18 mouse cellular contexts compared by ENCODE assay signal in the genomic region with DNA sequence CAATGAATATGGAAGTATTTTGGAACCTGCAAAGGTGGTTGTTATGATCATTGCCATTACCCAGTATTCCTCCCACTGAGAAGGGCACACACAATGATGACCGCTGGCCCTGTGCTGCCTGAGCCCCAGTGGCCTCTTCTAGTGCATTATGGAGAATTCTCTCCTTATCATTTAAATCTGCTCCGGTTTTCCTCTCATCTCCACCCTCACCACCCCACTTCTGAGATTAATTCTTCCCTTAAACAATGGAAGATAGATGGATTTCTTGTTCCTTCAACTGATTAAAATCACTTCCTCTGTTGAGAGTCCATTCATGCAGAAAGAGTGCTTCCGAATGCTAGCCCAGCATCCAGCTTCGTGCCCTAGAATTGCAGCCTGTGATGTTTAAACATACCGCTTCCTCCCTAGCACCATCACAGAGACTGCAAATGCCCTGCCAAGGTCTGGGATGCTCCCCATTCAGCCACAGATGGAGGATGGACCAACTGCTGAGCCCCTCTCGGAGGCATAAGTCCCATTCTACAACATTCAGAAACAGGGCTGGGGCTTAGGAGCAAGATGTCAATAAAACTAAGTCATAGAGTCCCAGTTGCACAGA.
DNase-seq lines count a peak whose midpoint lies in the region; ATAC-seq and TF ChIP-seq lines count a peak whose summit lies in the region.
"Had no signal": no experiment of that assay in that cellular context is flagged by ENCODE, and none has a peak within 500 bp of the region (broad histone marks: within the 10 kb centered on the region; RNA-seq: fewer than 3 reads in every experiment).

No protein-coding gene starts in this region.

- H3K9ac ChIP-seq in lung, embryonic 14.5 days, result no peak overlapping the region
- H3K9ac ChIP-seq in intestine, postnatal 0 days (ENCODE audit: low read depth, low read length), result no peak overlapping the region
- H3K9ac ChIP-seq: limb, embryonic 15.5 days had no signal

- no peaks in the 10 kb centered on the region for H3K36me3 ChIP-seq in lung, embryonic 14.5 days (ENCODE audit: insufficient read depth)
- H3K36me3 ChIP-seq in intestine, postnatal 0 days (ENCODE audit: control insufficient read depth, insufficient read depth), result no peaks in the 10 kb centered on the region
- H3K36me3 ChIP-seq: embryonic facial prominence, embryonic 10.5 days; limb, embryonic 15.5 days had no signal

- no peak overlapping the region for H3K4me3 ChIP-seq in cerebellum, adult 2 months (replicated peaks; ENCODE audit: insufficient read depth, low read depth, low read length)
- no peak overlapping the region for H3K4me3 ChIP-seq in lung, embryonic 14.5 days (ENCODE audit: low read depth, low read length)
- H3K4me3 ChIP-seq in intestine, postnatal 0 days (ENCODE audit: low read depth, low read length), result no peak overlapping the region
- H3K4me3 ChIP-seq: embryonic facial prominence, embryonic 10.5 days; heart, adult 2 months; limb, embryonic 15.5 days; megakaryocyte, embryonic 14.5 days had no signal

- no peak for ATAC-seq in lung, embryonic 14.5 days (ENCODE audit: insufficient read depth)
- ATAC-seq in intestine, postnatal 0 days, result no peak
- ATAC-seq: midbrain, embryonic 16.5 days had no signal

- TF ChIP-seq CTCF in cerebellum, adult 2 months (IDR thresholded peaks at IDR 0.05; ENCODE audit: borderline replicate concordance, insufficient read depth, low read depth, low read length), result no peak
- no peak for TF ChIP-seq CTCF in lung, embryonic 14.5 days (IDR thresholded peaks at IDR 0.05; ENCODE audit: low read depth)
- no peak for TF ChIP-seq CTCF in intestine, postnatal 0 days (IDR thresholded peaks at IDR 0.05; ENCODE audit: low read depth)

- WGBS in cerebellum, adult 2 months, result 35% methylated on average over 6 of the region's 6 CpGs
- WGBS in lung, embryonic 14.5 days, result 69% methylated on average over 6 of the region's 6 CpGs
- WGBS in intestine, postnatal 0 days, result 80% methylated on average over 6 of the region's 6 CpGs

- peaks cover 8% of the 10 kb centered on the region; the same call in 1 of the 2 replicates for H3K4me1 ChIP-seq in cerebellum, adult 2 months (ENCODE audit: control insufficient read depth, insufficient read depth, low read length)
- H3K4me1 ChIP-seq in lung, embryonic 14.5 days (ENCODE audit: insufficient read depth), result no peaks in the 10 kb centered on the region
- H3K4me1 ChIP-seq in intestine, postnatal 0 days (replicated peaks; ENCODE audit: control insufficient read depth, insufficient read depth, low read length), result no peaks in the 10 kb centered on the region
- H3K4me1 ChIP-seq: embryonic facial prominence, embryonic 10.5 days; limb, embryonic 15.5 days; megakaryocyte, embryonic 14.5 days had no signal

- no peak for TF ChIP-seq POLR2A in cerebellum, adult 2 months (IDR thresholded peaks at IDR 0.05; ENCODE audit: borderline replicate concordance, insufficient read depth, low read length)

- H3K27me3 ChIP-seq in cerebellum, adult 2 months (ENCODE audit: control insufficient read depth, insufficient read depth, low read length), result no peaks in the 10 kb centered on the region
- H3K27me3 ChIP-seq in lung, embryonic 14.5 days (ENCODE audit: insufficient read depth, low read length), result no peaks in the 10 kb centered on the region
- no peaks in the 10 kb centered on the region for H3K27me3 ChIP-seq in intestine, postnatal 0 days (replicated peaks; ENCODE audit: control insufficient read depth, insufficient read depth, low read length)
- H3K27me3 ChIP-seq: limb, embryonic 15.5 days; megakaryocyte, embryonic 14.5 days had no signal

- no peak overlapping the region for H3K27ac ChIP-seq in cerebellum, adult 2 months (ENCODE audit: insufficient read depth, low read length)
- no peak overlapping the region for H3K27ac ChIP-seq in lung, embryonic 14.5 days (ENCODE audit: low read depth)
- no peak overlapping the region for H3K27ac ChIP-seq in intestine, postnatal 0 days (ENCODE audit: low read depth, low read length)
- H3K27ac ChIP-seq: embryonic facial prominence, embryonic 10.5 days; heart, adult 2 months; limb, embryonic 15.5 days; stomach, postnatal 0 days had no signal

- peak; percentile 25 to 33 for DNase-seq in cerebellum, adult 2 months
- peak; percentile 26 for DNase-seq in cerebellum, adult 9-11 months
- peak; percentile 27 for DNase-seq in lung, embryonic 14.5 days
- peak; percentile 27 to 59 for DNase-seq in lung, postnatal 4 days
- DNase-seq in embryo, embryonic 10.5 days (ENCODE audit: low spot score), result no peak
- DNase-seq in neural tube, embryonic 10.5 days (ENCODE audit: extremely low spot score, low spot score), result no peak
- DNase-seq: gastrocnemius, postnatal 10 days; heart, adult 2 months; kidney, adult 2 months; kidney, postnatal 10 days; layer of hippocampus, postnatal 36 days; right cerebral cortex, adult 18-20 months had no signal

- H3K4me2 ChIP-seq in lung, embryonic 14.5 days, result no peak overlapping the region
- no peak overlapping the region for H3K4me2 ChIP-seq in intestine, postnatal 0 days (replicated peaks; ENCODE audit: low read depth)
- H3K4me2 ChIP-seq: limb, embryonic 15.5 days had no signal

- no peaks in the 10 kb centered on the region for H3K9me3 ChIP-seq in lung, embryonic 14.5 days (ENCODE audit: low read depth, low read length)
- H3K9me3 ChIP-seq in intestine, postnatal 0 days (ENCODE audit: control insufficient read depth), result no peaks in the 10 kb centered on the region
- H3K9me3 ChIP-seq: embryonic facial prominence, embryonic 10.5 days; limb, embryonic 15.5 days; megakaryocyte, embryonic 14.5 days had no signal

Comparison
In these comparisons a context has a peak if more than half of its experiments do, and no peak if none do; other contexts are left out.
1. DNase-seq: peak in cerebellum, adult 2 months (2 of 2), cerebellum, adult 9-11 months (single experiment), lung, embryonic 14.5 days (single experiment) and lung, postnatal 4 days (2 of 2); none in embryo, embryonic 10.5 days (single experiment) and neural tube, embryonic 10.5 days (single experiment).